Comparison of ENCODE assay signal across 9 mouse cellular contexts in genomic region chr11:69133923-69134621, GRCm38 (mm10). TPM values are rescaled to one million over a fixed set of nuclear protein-coding genes. Genes with fewer than 3 reads are reported as not detected.
DNase-seq lines count a peak whose midpoint lies in the region; ATAC-seq and TF ChIP-seq lines count a peak whose summit lies in the region.
"Had no signal": no experiment of that assay in that cellular context is flagged by ENCODE, and none has a peak within 500 bp of the region (broad histone marks: within the 10 kb centered on the region; RNA-seq: fewer than 3 reads in every experiment).

No protein-coding gene starts in this region.

- TF ChIP-seq CTCF in intestine, postnatal 0 days (IDR thresholded peaks at IDR 0.05; ENCODE audit: low read depth), result peak; percentile 77

- H3K4me1 ChIP-seq in intestine, postnatal 0 days (replicated peaks; ENCODE audit: control insufficient read depth, insufficient read depth, low read length), result peaks cover 7% of the 10 kb centered on the region; the same call in 1 of the 2 replicates

- DNase-seq in gastrocnemius, postnatal 10 days, result peak; percentile 39
- DNase-seq in gastrocnemius, postnatal 14 days, result no peak
- peak; percentile 64 to 75 for DNase-seq in cerebellum, postnatal 14 days
- peak; percentile 73 to 80 for DNase-seq in frontal cortex, postnatal 14 days (ENCODE audit: low spot score in 2 of 2)
- peak; percentile 59 for DNase-seq in left cerebral cortex, postnatal 4 days
- DNase-seq in splenic B cell, adult 2 months (ENCODE audit: low read depth, low spot score), result peak; percentile 62

- WGBS in intestine, postnatal 0 days, result 3% methylated on average over 34 of the region's 34 CpGs

- H3K27ac ChIP-seq in intestine, postnatal 0 days (ENCODE audit: low read depth, low read length), result no peak overlapping the region; the same call in 1 of the 2 replicates
- H3K27ac ChIP-seq: macrophage had no signal

- H3K27me3 ChIP-seq in intestine, postnatal 0 days (replicated peaks; ENCODE audit: control insufficient read depth, insufficient read depth, low read length), result no peaks in the 10 kb centered on the region
- no peaks in the 10 kb centered on the region for H3K27me3 ChIP-seq in splenic B cell, adult 2 months (ENCODE audit: control insufficient read depth, insufficient read depth, low read length, poor library complexity, severe bottlenecking)

- intact Hi-C loops in gastrocnemius, postnatal 14 days (cut with DNase I; ENCODE audit: low total_unique reads), result no loop called here
- intact Hi-C loops in left cerebral cortex, postnatal 4 days (cut with DNase I), result no loop called here

- peak overlapping the region; percentile 42 for H3K4me3 ChIP-seq in intestine, postnatal 0 days (ENCODE audit: low read depth, low read length)

- H3K9me3 ChIP-seq in intestine, postnatal 0 days (ENCODE audit: control insufficient read depth), result no peaks in the 10 kb centered on the region

- H3K4me2 ChIP-seq in intestine, postnatal 0 days (replicated peaks; ENCODE audit: low read depth), result peak overlapping the region; percentile 73

- ATAC-seq in intestine, postnatal 0 days, result peak; percentile 77
- peak; percentile 61 for ATAC-seq in megakaryocyte-erythroid progenitor cell, adult 5-6 weeks (replicated peaks; ENCODE audit: low FRiP score, low TSS enrichment, poor library complexity, severe bottlenecking)

- H3K9ac ChIP-seq in intestine, postnatal 0 days (ENCODE audit: low read depth, low read length), result no peak overlapping the region; the same call in 1 of the 2 replicates

- H3K36me3 ChIP-seq in intestine, postnatal 0 days (ENCODE audit: control insufficient read depth, insufficient read depth), result no peaks in the 10 kb centered on the region
- H3K36me3 ChIP-seq in splenic B cell, adult 2 months (ENCODE audit: control insufficient read depth, insufficient read depth, low read length, poor library complexity, severe bottlenecking), result no peaks in the 10 kb centered on the region

RNA-seq across cellular contexts. Expression of gene Aloxe3, which starts 8.4 kb away (rescaled TPM):
- under 1 TPM in 1 of 2 experiments, not detected in 1; 0.27 TPM for total RNA-seq in gastrocnemius, postnatal 10 days (2021)
- not detected for total RNA-seq in gastrocnemius, postnatal 14 days (2021)
- 0.31 and 0.82 TPM in 2 replicates for polyA plus RNA-seq in intestine, postnatal 0 days (2015; fragmentation: Nextera tagmentation; extraction: Ambion mirVana)
- total RNA-seq in left cerebral cortex, postnatal 4 days (2021), result 10 to 100 TPM; 10.8 to 13.1 TPM
- total RNA-seq in megakaryocyte-erythroid progenitor cell, adult 5-6 weeks (2014; fragmentation: Nextera tagmentation), result not detected in 2 replicates
- total RNA-seq in megakaryocyte-erythroid progenitor cell, adult 5-6 weeks (2017), result not detected in 2 replicates
- polyA plus RNA-seq: macrophage had no signal

RNA-seq across cellular contexts. Expression of gene 9130213A22Rik, which starts 11.7 kb away (rescaled TPM):
- under 1 TPM; 0.27 to 0.49 TPM for total RNA-seq in gastrocnemius, postnatal 10 days (2021)
- under 1 TPM in 1 of 2 experiments, not detected in 1; 0.18 TPM for total RNA-seq in gastrocnemius, postnatal 14 days (2021)
- 0.12 and 0.37 TPM in 2 replicates for polyA plus RNA-seq in intestine, postnatal 0 days (2015; fragmentation: Nextera tagmentation; extraction: Ambion mirVana)
- total RNA-seq in left cerebral cortex, postnatal 4 days (2021), result 1 to 10 TPM; 1.2 to 1.7 TPM
- total RNA-seq in megakaryocyte-erythroid progenitor cell, adult 5-6 weeks (2014; fragmentation: Nextera tagmentation), result not detected in 2 replicates
- not detected in 2 replicates for total RNA-seq in megakaryocyte-erythroid progenitor cell, adult 5-6 weeks (2017)

RNA-seq across cellular contexts. Expression of gene Hes7, which starts 13.9 kb away (rescaled TPM):
- not detected for total RNA-seq in gastrocnemius, postnatal 10 days (2021)
- total RNA-seq in gastrocnemius, postnatal 14 days (2021), result under 1 TPM in 1 of 2 experiments, not detected in 1; 0.10 TPM
- 0.21 and 0.37 TPM in 2 replicates for polyA plus RNA-seq in intestine, postnatal 0 days (2015; fragmentation: Nextera tagmentation; extraction: Ambion mirVana)
- 1 to 10 TPM; 2.3 to 2.6 TPM for total RNA-seq in left cerebral cortex, postnatal 4 days (2021)
- total RNA-seq in megakaryocyte-erythroid progenitor cell, adult 5-6 weeks (2014; fragmentation: Nextera tagmentation), result not detected in 2 replicates
- not detected in 2 replicates for total RNA-seq in megakaryocyte-erythroid progenitor cell, adult 5-6 weeks (2017)
- polyA plus RNA-seq: macrophage had no signal

RNA-seq across cellular contexts. Expression of gene Alox12b, which starts 22.7 kb away (rescaled TPM):
- total RNA-seq in gastrocnemius, postnatal 10 days (2021), result not detected
- not detected for total RNA-seq in gastrocnemius, postnatal 14 days (2021)
- 0.08 and 0.13 TPM in 2 replicates for polyA plus RNA-seq in intestine, postnatal 0 days (2015; fragmentation: Nextera tagmentation; extraction: Ambion mirVana)
- total RNA-seq in left cerebral cortex, postnatal 4 days (2021), result under 1 TPM; 0.16 to 0.18 TPM
- not detected in 2 replicates for total RNA-seq in megakaryocyte-erythroid progenitor cell, adult 5-6 weeks (2014; fragmentation: Nextera tagmentation)
- total RNA-seq in megakaryocyte-erythroid progenitor cell, adult 5-6 weeks (2017), result not detected in 2 replicates
- polyA plus RNA-seq: macrophage had no signal

RNA-seq across cellular contexts. Expression of gene Per1, which starts 39.1 kb away (rescaled TPM):
- 10 to 100 TPM; 17.5 to 78.6 TPM for total RNA-seq in gastrocnemius, postnatal 10 days (2021)
- 10 to 100 TPM; 22.1 to 77.5 TPM for total RNA-seq in gastrocnemius, postnatal 14 days (2021)
- polyA plus RNA-seq in intestine, postnatal 0 days (2015; fragmentation: Nextera tagmentation; extraction: Ambion mirVana), result 7.2 and 11.3 TPM in 2 replicates
- total RNA-seq in left cerebral cortex, postnatal 4 days (2021), result 10 to 100 TPM; 52.8 to 58.0 TPM
- 11.3 and 17.6 TPM in 2 replicates for total RNA-seq in megakaryocyte-erythroid progenitor cell, adult 5-6 weeks (2014; fragmentation: Nextera tagmentation)
- 4.7 and 12.5 TPM in 2 replicates for total RNA-seq in megakaryocyte-erythroid progenitor cell, adult 5-6 weeks (2017)

Comparison
In these comparisons a context has a peak if more than half of its experiments do, and no peak if none do; other contexts are left out.
1. RNA of gene Aloxe3, which starts 8.4 kb away (total RNA-seq): 10.8 to 13.1 TPM in left cerebral cortex, postnatal 4 days; 0.27 TPM in gastrocnemius, postnatal 10 days, not detected in gastrocnemius, postnatal 14 days and not detected in megakaryocyte-erythroid progenitor cell, adult 5-6 weeks; every median in the first group is over 4 times any median in the second.